Mouse (Mus musculus) heart, adult 11 months (tissue): ENCODE data around the gene Pla2g4e.

Experiments used
- DNase-seq: peaks from one replicate; pipeline ENCODE4 v3.0.0; 2022

Gene Pla2g4e

GRCm38 (mm10) chr2:120244679-120245420 is at the start of gene Pla2g4e:
Gene Pla2g4e (minus strand): TSS chr2:120245335.
- peak; percentile 85 for DNase-seq

GRCm38 (mm10) chr2:120291471-120292078 is 46.4 kb upstream of the Pla2g4e start:
- DNase-seq: no peak

- DNase-seq: no peak
These were observed 43.9 kb upstream of the Pla2g4e start, which contains the start of gene Pla2g4d for GRCm38 (mm10) chr2:120288995-120289394. Gene Pla2g4d (minus strand): TSS chr2:120289197.

- no peak for DNase-seq
These were observed 43.3 kb upstream of the Pla2g4e start for GRCm38 (mm10) chr2:120288401-120288800.

GRCm38 (mm10) chr2:120285639-120286038 is 40.5 kb upstream of the Pla2g4e start:
- DNase-seq: no peak

- no peak for DNase-seq
These were observed 39.6 kb upstream of the Pla2g4e start for GRCm38 (mm10) chr2:120284705-120285104.

GRCm38 (mm10) chr2:120284094-120284493 is 39.0 kb upstream of the Pla2g4e start:
- DNase-seq: no peak

GRCm38 (mm10) chr2:120283550-120283949 is 38.4 kb upstream of the Pla2g4e start:
- no peak for DNase-seq

- DNase-seq: no peak
These were observed 36.1 kb upstream of the Pla2g4e start for GRCm38 (mm10) chr2:120281221-120281620.

- DNase-seq: no peak
These were observed 34.8 kb upstream of the Pla2g4e start for GRCm38 (mm10) chr2:120279961-120280360.

GRCm38 (mm10) chr2:120276951-120277350 is 31.8 kb upstream of the Pla2g4e start:
- DNase-seq: peak; percentile 55

- peak; percentile 71 for DNase-seq
These were observed 23.5 kb upstream of the Pla2g4e start for GRCm38 (mm10) chr2:120268635-120269034.

- DNase-seq: no peak
These were observed 20.4 kb upstream of the Pla2g4e start for GRCm38 (mm10) chr2:120265523-120265922.

GRCm38 (mm10) chr2:120264858-120265257 is 19.7 kb upstream of the Pla2g4e start:
- peak; percentile 69 for DNase-seq

- DNase-seq: no peak
These were observed 17.7 kb upstream of the Pla2g4e start for GRCm38 (mm10) chr2:120262876-120263275.

- DNase-seq: peak; percentile 72
These were observed 16.2 kb upstream of the Pla2g4e start for GRCm38 (mm10) chr2:120261346-120261745.

- no peak for DNase-seq
These were observed 11.1 kb upstream of the Pla2g4e start for GRCm38 (mm10) chr2:120256259-120256658.

GRCm38 (mm10) chr2:120252644-120253043 is 7.5 kb upstream of the Pla2g4e start:
- DNase-seq: no peak

- DNase-seq: peak; percentile 75
These were observed 384 bp upstream of the Pla2g4e start for GRCm38 (mm10) chr2:120245421-120246016.

- DNase-seq: peak; percentile 71
These were observed 1.1 kb downstream of the Pla2g4e start for GRCm38 (mm10) chr2:120243995-120244394.

GRCm38 (mm10) chr2:120242791-120243467 is 2.2 kb downstream of the Pla2g4e start:
- DNase-seq: peak; percentile 87

GRCm38 (mm10) chr2:120238733-120239132 is 6.4 kb downstream of the Pla2g4e start:
- DNase-seq: peak; percentile 70

GRCm38 (mm10) chr2:120237784-120238183 is 7.4 kb downstream of the Pla2g4e start:
- peak; percentile 78 for DNase-seq
